Mouse (Mus musculus): ENCODE data around the gene Hebp1. TPM values are rescaled to one million over a fixed set of nuclear protein-coding genes. Genes with fewer than 3 reads are reported as not detected.

The Hebp1 gene
- polyA plus RNA-seq, 2 experiments from 2014 or later = 0.42 to 2.4 TPM

GRCm38 (mm10) chr6:135158509-135158908 is 39.3 kb downstream of the Hebp1 start:
- no peak for ATAC-seq

DNA sequence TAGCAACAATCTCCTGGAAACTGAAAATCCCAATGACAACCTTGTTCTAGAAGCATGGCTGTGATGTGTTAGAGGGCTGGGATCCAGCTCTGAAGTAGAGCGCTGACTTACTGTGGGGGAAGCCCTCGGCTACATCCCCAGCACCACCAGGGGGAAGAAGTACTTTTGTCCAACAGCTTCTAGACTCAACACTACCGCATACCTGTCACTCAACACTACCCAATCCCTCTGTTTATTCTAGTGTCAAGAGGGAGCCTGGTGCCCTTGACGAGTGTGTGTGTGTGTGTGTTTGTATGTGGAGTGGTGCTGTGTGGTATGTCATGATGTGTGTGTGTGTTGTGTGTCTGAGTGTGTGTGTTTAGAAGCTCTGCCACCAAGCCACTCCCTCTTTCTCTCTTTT is 40.3 kb downstream of the Hebp1 start:
- ATAC-seq = no peak

- ATAC-seq = no peak
Observed at GRCm38 (mm10) chr6:135156597-135156996, 41.2 kb downstream of the Hebp1 start.

DNA sequence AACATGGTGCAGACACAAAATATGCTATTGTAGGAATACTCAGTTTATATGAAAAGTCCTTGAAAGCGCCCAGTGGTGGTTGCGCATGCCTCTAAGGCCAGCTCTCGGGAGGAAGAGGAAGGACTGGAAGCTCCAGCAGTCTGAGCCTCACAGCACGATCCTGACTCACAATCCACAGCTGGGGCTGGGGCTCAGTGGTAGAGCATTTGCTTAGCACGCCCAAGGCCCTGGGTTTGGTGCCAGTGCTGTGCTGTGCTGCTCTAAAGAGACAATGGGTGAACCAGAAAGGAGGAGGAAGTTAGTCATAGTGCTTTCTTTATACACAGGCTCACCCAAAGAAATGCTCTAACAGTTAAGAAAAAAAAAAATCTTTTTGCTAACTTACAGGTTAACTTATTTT is 44.1 kb downstream of the Hebp1 start:
- no peak for ATAC-seq

- no peak for ATAC-seq
Observed at GRCm38 (mm10) chr6:135150311-135150710, 47.5 kb downstream of the Hebp1 start.

DNA sequence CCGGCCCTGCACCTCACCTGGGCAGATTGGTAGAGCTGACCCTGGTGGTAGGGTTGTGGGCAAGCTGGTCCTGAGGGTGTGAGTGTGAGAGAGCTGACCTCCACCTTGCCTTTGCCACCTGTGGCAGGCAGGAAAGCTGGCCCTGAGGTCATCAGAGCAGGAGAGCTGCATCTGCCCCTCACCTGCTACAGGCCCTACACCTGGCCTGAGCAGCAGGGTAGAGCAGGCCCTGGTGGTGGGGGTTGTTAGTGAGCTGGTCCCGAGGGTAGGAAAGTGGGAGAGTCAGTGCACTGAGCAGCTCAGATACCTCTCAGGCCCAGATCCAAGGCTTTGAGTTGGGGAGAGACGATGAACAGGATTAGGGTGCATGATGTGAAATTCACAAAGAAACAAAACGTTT is 48.1 kb downstream of the Hebp1 start:
- ATAC-seq = no peak

- no peak for ATAC-seq
Observed at GRCm38 (mm10) chr6:135149175-135149574, 48.6 kb downstream of the Hebp1 start.

- ATAC-seq = no peak
Observed at GRCm38 (mm10) chr6:135148506-135148905, 49.3 kb downstream of the Hebp1 start.

GRCm38 (mm10) chr6:135145976-135146375 is 51.8 kb downstream of the Hebp1 start:
- ATAC-seq = no peak

- ATAC-seq = no peak
Observed at GRCm38 (mm10) chr6:135144516-135144915, 53.3 kb downstream of the Hebp1 start.

DNA sequence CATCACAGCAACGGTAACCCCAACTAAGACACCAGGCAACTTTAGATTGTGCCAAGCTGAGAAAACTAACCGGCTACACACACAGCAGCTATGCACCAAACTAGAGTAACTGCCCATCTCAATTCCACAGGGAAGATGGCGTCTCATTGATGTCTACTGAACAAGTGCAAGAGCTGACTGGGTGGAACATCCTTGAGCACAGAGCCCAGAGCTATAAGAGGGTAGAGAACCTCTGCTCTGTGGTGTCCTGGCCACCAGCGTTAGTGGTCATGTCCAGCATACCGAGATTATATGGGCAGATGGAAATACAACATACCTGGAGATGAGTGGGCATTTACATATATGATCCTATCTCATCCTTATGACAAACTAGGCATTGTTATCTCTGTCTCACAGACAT is 54.7 kb downstream of the Hebp1 start:
- no peak for ATAC-seq

- ATAC-seq = no peak
Observed at GRCm38 (mm10) chr6:135141451-135142147, 56.2 kb downstream of the Hebp1 start.

GRCm38 (mm10) chr6:135138746-135139145 is 59.1 kb downstream of the Hebp1 start:
- ATAC-seq = no peak

DNA sequence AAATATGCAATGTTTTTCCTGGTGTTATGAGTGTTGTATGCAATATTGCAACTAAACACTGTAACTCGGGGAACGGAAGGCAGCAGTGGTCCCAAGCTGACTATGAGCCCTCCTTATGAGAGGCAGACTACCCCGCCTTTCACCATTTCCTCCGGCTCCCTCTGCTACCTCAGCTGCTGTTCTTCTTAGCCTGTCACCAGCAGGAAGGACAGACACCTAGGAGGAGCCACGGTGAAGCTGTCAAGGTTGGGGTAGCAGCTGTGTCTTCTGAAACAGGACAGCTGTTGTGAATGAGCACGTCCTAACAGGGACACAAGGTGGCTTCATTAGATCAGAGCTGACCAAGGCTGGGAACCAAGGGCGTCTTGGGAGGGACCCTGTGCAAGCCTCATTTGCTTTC is 59.6 kb downstream of the Hebp1 start:
- no peak for ATAC-seq

DNA sequence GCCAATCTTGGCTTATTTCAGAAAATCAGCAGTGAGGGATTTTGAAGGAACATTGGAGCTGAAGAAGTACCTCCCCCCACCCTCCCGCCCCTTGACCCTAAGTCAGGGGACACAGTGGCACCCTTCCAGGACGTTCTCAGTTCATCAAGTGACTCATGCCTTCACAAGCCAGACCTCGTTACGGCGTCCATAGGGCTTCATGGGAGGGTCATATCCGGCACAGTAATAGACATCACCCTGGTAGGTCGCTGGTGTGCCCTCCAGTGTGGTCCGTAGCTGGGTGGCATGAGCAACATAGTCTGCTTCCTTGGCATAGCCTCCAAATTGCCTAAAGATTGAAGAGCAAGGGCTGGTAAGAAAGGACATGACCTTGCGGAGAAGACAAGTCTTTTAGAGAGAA is 60.1 kb downstream of the Hebp1 start:
- no peak for ATAC-seq

GRCm38 (mm10) chr6:135136439-135137161 is 61.2 kb downstream of the Hebp1 start:
- ATAC-seq = no peak

- ATAC-seq = no peak
Observed at GRCm38 (mm10) chr6:135135735-135136134, 62.1 kb downstream of the Hebp1 start.

DNA sequence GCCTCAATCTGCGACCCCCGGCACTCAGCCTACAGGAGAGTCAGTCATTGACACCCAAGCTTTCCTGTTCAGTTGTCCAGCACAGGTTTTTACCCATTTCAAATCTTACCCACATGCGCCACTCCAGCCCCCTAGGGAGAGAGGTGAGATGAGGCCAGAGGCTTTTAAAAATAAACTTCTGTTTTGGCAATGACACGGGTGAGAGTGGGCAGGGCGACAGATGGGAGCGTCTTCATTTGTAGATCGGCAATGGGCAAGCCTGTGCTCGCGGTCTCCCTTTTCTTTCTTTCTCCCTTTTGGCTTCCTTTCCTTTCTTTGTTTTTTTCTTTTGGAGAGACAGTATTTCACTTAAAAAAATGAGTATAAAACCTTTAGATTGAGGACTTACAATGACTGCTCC is 64.3 kb downstream of the Hebp1 start:
- no peak for ATAC-seq

GRCm38 (mm10) chr6:135133086-135133485 is 64.7 kb downstream of the Hebp1 start:
- ATAC-seq = no peak

DNA sequence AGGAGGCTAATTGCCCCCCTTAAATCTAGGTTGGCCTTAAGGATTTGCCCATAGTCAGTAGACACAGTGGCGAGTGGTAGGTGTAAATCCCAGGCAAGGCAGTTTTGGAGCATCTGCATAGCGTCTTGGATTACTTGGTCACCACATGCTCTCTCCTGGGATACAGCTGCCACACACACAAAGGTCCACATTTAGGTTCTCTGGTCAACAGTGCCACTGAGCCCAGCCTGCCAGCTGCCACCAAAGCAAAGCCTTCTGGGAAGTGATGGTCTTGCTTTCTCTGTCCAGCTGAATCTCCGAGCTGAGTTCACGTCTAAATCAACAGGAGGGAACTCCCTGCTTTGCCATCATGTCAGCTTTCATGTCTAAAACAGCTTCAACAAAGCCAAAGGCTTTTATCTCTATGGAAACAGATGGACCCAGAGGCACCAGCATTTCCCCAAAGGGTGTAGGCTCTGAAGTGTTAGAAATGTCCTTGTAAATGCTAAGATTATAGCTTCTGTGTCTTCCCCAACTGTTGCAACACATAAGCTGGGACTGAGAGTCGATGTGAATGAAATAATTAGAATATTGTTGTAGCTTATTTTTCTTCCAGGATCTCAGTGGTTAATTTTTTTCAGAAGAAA is 73.0 kb downstream of the Hebp1 start:
- no peak for ATAC-seq

GRCm38 (mm10) chr6:135118183-135118582 is 79.6 kb downstream of the Hebp1 start, which contains the start of gene Gprc5d:
TSS of gene Gprc5d (minus strand) at chr6:135118283.
- no peak for ATAC-seq

GRCm38 (mm10) chr6:135116479-135116878 is 81.3 kb downstream of the Hebp1 start:
- no peak for ATAC-seq

DNA sequence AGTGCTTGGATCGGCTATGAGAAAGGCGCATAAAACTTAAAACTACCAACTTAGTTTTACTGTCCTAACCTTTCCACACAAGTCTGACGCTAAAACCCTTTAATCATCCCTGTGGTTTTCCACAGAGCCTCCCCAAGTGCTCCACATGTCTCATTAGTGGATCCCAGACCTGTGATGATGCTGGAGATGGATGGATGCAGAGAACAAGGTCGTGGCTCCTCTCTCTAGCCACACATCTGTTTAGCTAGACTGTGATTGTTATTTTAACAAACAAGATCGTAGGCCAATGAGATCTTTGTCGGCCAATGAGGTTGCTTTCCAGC is 84.7 kb downstream of the Hebp1 start:
- ATAC-seq = no peak

All from activated CD4-positive, CD25-positive, alpha-beta regulatory T cell, adult 4 months (primary cell).